Mouse (Mus musculus) cerebellum, adult 2 months (tissue): ENCODE measurements around the gene Bmpr1a. TPM values are rescaled to one million over a fixed set of nuclear protein-coding genes. Genes with fewer than 3 reads are reported as not detected.

Experiments used
- DNase-seq, 2 experiments: peaks; one replicate each; pipeline ENCODE4 v3.0.0; 2021
- H3K27ac ChIP-seq: fragments of 200-500 bp; 2 replicates; pipeline ENCODE4 v1.5.1; 2012; ENCODE audit warnings: low read length, control low read depth, inconsistent platforms; ENCODE audit not compliant: insufficient read depth
- H3K27me3 ChIP-seq: fragments of 200-500 bp; 2 replicates; pipeline ENCODE4 v1.6.1; 2012; ENCODE audit warnings: inconsistent platforms, mild to moderate bottlenecking, low read length, moderate library complexity; ENCODE audit not compliant: control insufficient read depth, insufficient read depth
- H3K4me1 ChIP-seq: fragments of 200-500 bp; 2 replicates; pipeline ENCODE4 v1.6.1; 2011; ENCODE audit warnings: low read length; ENCODE audit not compliant: control insufficient read depth, insufficient read depth
- H3K4me3 ChIP-seq: fragments of 200-500 bp; replicated peaks from 2 replicates; pipeline ENCODE3; 2011; ENCODE audit warnings: mild to moderate bottlenecking, low read depth, low read length, control low read depth; ENCODE audit not compliant: insufficient read depth
- CTCF ChIP-seq: fragments of 200-500 bp; IDR thresholded peaks from 2 replicates; pipeline ENCODE4 v1.5.1; 2011; ENCODE audit warnings: low read depth, mild to moderate bottlenecking, control low read depth, low read length, moderate library complexity, borderline replicate concordance; ENCODE audit not compliant: insufficient read depth
- POLR2A ChIP-seq: fragments of 200-500 bp; IDR thresholded peaks from 2 replicates; pipeline ENCODE4 v1.6.1; 2011; ENCODE audit warnings: low read length, control low read depth, borderline replicate concordance; ENCODE audit not compliant: insufficient read depth
- WGBS: fragments of 180-500 bp; shearing (Covaris S2); methylation state at CpG from one replicate; pipeline ENCODE4 v1.1.7; 2018; 5-methylcytosine and 5-hydroxymethylcytosine counted together
- polyA plus RNA-seq: library from polyadenylated mRNA; depleted of rRNA; stranded (reverse); fragments of >200 nt; gene quantifications from 2 replicates; pipeline ENCODE4 v1.2.3, GENCODE M21; 2012

Bmpr1a gene
- polyA plus RNA-seq, 1 experiment, result 23.3 TPM

- no peak for DNase-seq
- WGBS, result 83% methylated on average over 4 of the region's 4 CpGs
- no peaks in the 10 kb centered on the region for H3K27me3 ChIP-seq
- H3K4me1 ChIP-seq, result no peaks in the 10 kb centered on the region
- H3K27ac ChIP-seq, result no peak overlapping the region
- H3K4me3 ChIP-seq, result no peak overlapping the region
- TF ChIP-seq CTCF (no peak), POLR2A (no peak)
Measured at GRCm38 (mm10) chr14:34377121-34377520, 126.0 kb downstream of the Bmpr1a start.

GRCm38 (mm10) chr14:34375941-34376340, 127.2 kb downstream of the Bmpr1a start:
- no peak overlapping the region for H3K4me3 ChIP-seq
- H3K27ac ChIP-seq, result no peak overlapping the region
- WGBS, result 92% methylated on average over 5 of the region's 5 CpGs
- DNase-seq, result no peak
- H3K27me3 ChIP-seq, result no peaks in the 10 kb centered on the region
- H3K4me1 ChIP-seq, result no peaks in the 10 kb centered on the region
- TF ChIP-seq POLR2A (no peak), CTCF (no peak)

GRCm38 (mm10) chr14:34375415-34375904, 127.7 kb downstream of the Bmpr1a start, which contains the start of gene Mmrn2:
Gene Mmrn2, plus strand, starts transcription at chr14:34375465.
- no peak for TF ChIP-seq POLR2A
- TF ChIP-seq CTCF, result no peak
- Histone ChIP-seq H3K4me1 (no peaks in the 10 kb centered on the region), H3K4me3 (no peak within 1 kb of the TSS), H3K27ac (no peak within 1 kb of the TSS), H3K27me3 (no peaks in the 10 kb centered on the region)
- WGBS, result 87% methylated on average over 13 of the region's 13 CpGs
- no peak for DNase-seq

DNA sequence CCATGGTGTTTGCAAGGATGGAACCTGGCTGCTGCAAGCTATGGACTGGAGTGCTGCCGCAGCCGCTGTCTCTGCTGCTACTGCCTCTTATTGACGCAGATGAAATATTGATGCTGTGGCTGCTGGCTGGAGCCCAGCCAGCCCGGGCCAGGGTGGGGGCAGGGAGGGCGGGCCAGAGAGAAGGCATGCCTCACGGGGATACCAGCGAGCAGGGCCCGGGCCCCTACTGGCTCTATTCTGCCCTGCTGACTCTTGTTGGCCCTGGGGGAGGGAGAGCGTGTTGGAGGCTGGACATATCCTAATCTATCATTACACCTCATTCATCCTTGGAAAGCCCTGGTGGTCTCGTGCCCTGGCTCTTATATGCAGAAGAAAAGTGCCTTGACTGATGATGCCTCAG, 128.6 kb downstream of the Bmpr1a start, which contains the start of gene Sncg:
TSS of gene Sncg (minus strand) at position 213 of the 400 bp plus-strand sequence.
- WGBS, result 30% methylated on average over 10 of the region's 10 CpGs

GRCm38 (mm10) chr14:34373581-34373980, 129.6 kb downstream of the Bmpr1a start:
- Histone ChIP-seq H3K27me3 (no peaks in the 10 kb centered on the region), H3K4me1 (no peaks in the 10 kb centered on the region), H3K27ac (no peak overlapping the region), H3K4me3 (no peak overlapping the region)
- TF ChIP-seq CTCF (no peak), POLR2A (no peak)
- 89% methylated on average over 6 of the region's 6 CpGs for WGBS
- no peak for DNase-seq

More for the DNA sequence above, 128.6 kb downstream of the Bmpr1a start, which contains the start of gene Sncg:
- Histone ChIP-seq H3K27me3 (no peaks in the 10 kb centered on the region), H3K27ac (no peak within 1 kb of the TSS), H3K4me1 (no peaks in the 10 kb centered on the region), H3K4me3 (no peak within 1 kb of the TSS)
- no peak for TF ChIP-seq CTCF
- TF ChIP-seq POLR2A, result no peak
- no peak for DNase-seq

DNA sequence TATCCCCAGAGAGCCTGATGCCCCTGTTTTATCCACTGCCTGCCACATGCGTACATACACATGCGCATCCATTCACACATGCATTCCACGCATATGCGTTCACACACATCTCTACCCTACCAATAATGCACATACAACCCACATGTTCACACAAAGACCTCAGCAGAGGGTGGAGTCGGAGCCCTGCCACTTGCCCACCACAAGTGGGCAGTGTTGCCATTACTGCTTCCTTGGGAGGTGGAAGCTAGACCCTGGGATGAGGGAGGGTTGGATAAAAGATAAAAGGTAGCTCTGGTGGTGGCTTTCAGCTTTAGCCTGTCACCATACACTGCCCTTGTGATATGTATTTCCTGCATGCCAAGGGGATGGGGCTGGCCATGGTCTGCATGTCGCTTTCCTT, 130.5 kb downstream of the Bmpr1a start:
- H3K4me1 ChIP-seq, result no peaks in the 10 kb centered on the region

GRCm38 (mm10) chr14:34371763-34372162, 131.4 kb downstream of the Bmpr1a start:
- WGBS, result 91% methylated on average over 2 of the region's 2 CpGs
- no peak overlapping the region for H3K4me3 ChIP-seq
- H3K27ac ChIP-seq, result no peak overlapping the region
- H3K27me3 ChIP-seq, result no peaks in the 10 kb centered on the region
- TF ChIP-seq POLR2A (no peak), CTCF (no peak)
- no peaks in the 10 kb centered on the region for H3K4me1 ChIP-seq
- no peak for DNase-seq

More for the DNA sequence above, 130.5 kb downstream of the Bmpr1a start:
- H3K27me3 ChIP-seq, result no peaks in the 10 kb centered on the region
- peak; percentile 21 to 39 for DNase-seq
- 83% methylated on average over 6 of the region's 6 CpGs for WGBS
- no peak overlapping the region for H3K27ac ChIP-seq
- no peak overlapping the region for H3K4me3 ChIP-seq
- TF ChIP-seq CTCF (peak; percentile 36; the same call in 1 of the 2 replicates), POLR2A (no peak)

GRCm38 (mm10) chr14:34370921-34371320, 132.2 kb downstream of the Bmpr1a start:
- no peak for TF ChIP-seq POLR2A
- no peak for TF ChIP-seq CTCF
- Histone ChIP-seq H3K27ac (no peak overlapping the region), H3K4me1 (no peaks in the 10 kb centered on the region), H3K27me3 (no peaks in the 10 kb centered on the region), H3K4me3 (no peak overlapping the region)
- WGBS, result 95% methylated on average over 3 of the region's 3 CpGs
- DNase-seq, result no peak

GRCm38 (mm10) chr14:34370203-34370602, 132.9 kb downstream of the Bmpr1a start:
- no peak for TF ChIP-seq POLR2A
- TF ChIP-seq CTCF, result no peak
- DNase-seq, result no peak
- 24% methylated on average over 3 of the region's 3 CpGs for WGBS
- Histone ChIP-seq H3K4me3 (no peak overlapping the region), H3K27me3 (no peaks in the 10 kb centered on the region), H3K4me1 (no peaks in the 10 kb centered on the region), H3K27ac (no peak overlapping the region)
